ENCODE assay signal across 8 mouse cellular contexts in the genomic region with DNA sequence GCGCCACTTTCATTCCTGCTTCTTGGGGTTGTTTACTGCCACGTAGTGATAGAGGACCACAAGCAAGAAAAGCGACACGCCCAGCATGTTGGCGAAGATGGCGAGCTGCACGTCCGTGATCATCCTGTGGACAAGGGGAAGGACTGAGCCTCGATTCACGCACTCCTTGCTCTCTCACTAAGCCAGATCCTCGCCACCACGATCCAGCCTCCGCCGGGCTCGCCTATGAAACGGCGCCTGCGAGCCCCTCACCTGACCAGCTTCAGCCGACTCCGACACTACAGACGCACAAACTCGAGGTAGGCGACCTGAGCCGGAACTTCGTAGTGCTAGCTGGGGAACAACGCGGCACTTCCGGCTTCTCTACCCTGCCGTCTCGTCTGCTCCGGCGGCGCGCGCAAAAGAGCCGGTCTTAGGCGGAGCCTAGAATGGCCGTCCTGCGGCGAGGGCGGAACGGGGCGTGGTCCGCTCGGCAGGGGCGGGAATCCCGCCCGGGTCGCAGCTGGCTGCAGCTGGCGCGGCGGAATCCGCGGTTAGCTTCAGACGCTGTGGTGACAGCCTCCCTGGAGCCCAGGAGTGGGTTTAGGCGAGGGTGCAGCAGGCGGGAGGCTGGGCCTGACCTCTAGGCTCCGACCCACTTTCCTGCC. TPM values are rescaled to one million over a fixed set of nuclear protein-coding genes. Genes with fewer than 3 reads are reported as not detected.
DNase-seq lines count a peak whose midpoint lies in the region; ATAC-seq lines count a peak whose summit lies in the region.

A gene (minus strand): TSS at position 376 of the 647 bp plus-strand sequence.

- H3K27me3 ChIP-seq in hindbrain, embryonic 13.5 days = peaks cover 3% of the 10 kb centered on the region; the same call in 1 of the 2 replicates

- peak within 1 kb of the TSS; percentile 91 for H3K27ac ChIP-seq in hindbrain, embryonic 13.5 days

- H3K9ac ChIP-seq in hindbrain, embryonic 13.5 days = peak within 1 kb of the TSS; percentile 89

- peak within 1 kb of the TSS; percentile 84 for H3K4me2 ChIP-seq in hindbrain, embryonic 13.5 days

- H3K36me3 ChIP-seq in hindbrain, embryonic 13.5 days = peaks cover 37% of the 10 kb centered on the region

- no peaks in the 10 kb centered on the region for H3K9me3 ChIP-seq in hindbrain, embryonic 13.5 days

- WGBS in hindbrain, embryonic 13.5 days = under 1% methylated on average over 58 of the region's 58 CpGs

- peak; percentile 98 for DNase-seq in NIH3T3 (ENCODE audit: low read depth)
- peak; percentile 94 to 96 for DNase-seq in cerebellum, postnatal 10 days
- peak; percentile 91 to 93 for DNase-seq in frontal cortex, postnatal 14 days (ENCODE audit: low spot score in 2 of 2)
- peak; percentile 86 to 88 for DNase-seq in layer of hippocampus, postnatal 25 days (ENCODE audit: extremely low spot score in 1 of 2, low spot score in 1 of 2)
- DNase-seq in lung, postnatal 25 days (ENCODE audit: low spot score) = peak; percentile 97
- DNase-seq in retina, embryonic 14.5 days (ENCODE audit: low spot score) = peak; percentile 97
- DNase-seq in thymus, postnatal 4 days = peak; percentile 98

- H3K4me3 ChIP-seq in hindbrain, embryonic 13.5 days = peak within 1 kb of the TSS; percentile 75

- ATAC-seq in hindbrain, embryonic 13.5 days (ENCODE audit: low FRiP score) = peak; percentile 95

- peaks cover 49% of the 10 kb centered on the region for H3K4me1 ChIP-seq in hindbrain, embryonic 13.5 days (replicated peaks)

RNA-seq across cellular contexts. Expression of the gene that starts here (rescaled TPM):
- polyA plus RNA-seq in hindbrain, embryonic 13.5 days (2015; fragmentation: Nextera tagmentation; extraction: Ambion mirVana) = 272 and 289 TPM in 2 replicates
- total RNA-seq in layer of hippocampus, postnatal 25 days (2021) = 100 to 1,000 TPM in 1 of 2 experiments, 10 to 100 TPM in 1; 92.7 to 101 TPM

Comparison
In these comparisons a context has a peak if more than half of its experiments do, and no peak if none do; other contexts are left out.
1. Peak in every context shown above with its lines: DNase-seq, ATAC-seq, H3K4me3 ChIP-seq and H3K27ac ChIP-seq.